Mouse (Mus musculus): ENCODE data around the gene Cstb. TPM values are rescaled to one million over a fixed set of nuclear protein-coding genes. Genes with fewer than 3 reads are reported as not detected.
A peak's percentile ranks its signal among the peaks of the same experiment; 100 is the strongest.
"Not testable (repeated sequence)": the region's sequence is repeated elsewhere in the genome, so short reads cannot be mapped to it uniquely, and the experiment has no call there.

The Cstb gene
- polyA plus RNA-seq, 1 experiment from 2014 or later: 98.8 TPM

- Histone ChIP-seq H3K27ac (replicated peaks) (peak overlapping the region; percentile 82), H3K36me3 (peaks cover 47% of the 10 kb centered on the region), H3K27me3 (replicated peaks) (0 out of 2 replicates have a peak, but pooled peaks cover 3% of the 10 kb centered on the region), H3K9me3 (no peaks in the 10 kb centered on the region), H3K4me3 (no peak overlapping the region), H3K9ac (no peak overlapping the region), H3K4me2 (peak overlapping the region; percentile 44), H3K4me1 (peaks cover 30% of the 10 kb centered on the region)
- 30% methylated on average over 17 of the region's 17 CpGs for WGBS
- peak; percentile 15; the same call in 1 of the 2 replicates for ATAC-seq (ENCODE audit: extremely low read depth, insufficient number of reproducible peaks, low FRiP score, low TSS enrichment)
Measured at GRCm38 (mm10) chr10:78399090-78399657, 26.3 kb upstream of the Cstb start.

- Histone ChIP-seq H3K4me3 (no peak overlapping the region), H3K4me1 (peaks cover 30% of the 10 kb centered on the region), H3K9me3 (no peaks in the 10 kb centered on the region), H3K27me3 (replicated peaks) (no peaks in the 10 kb centered on the region), H3K4me2 (no peak overlapping the region), H3K9ac (no peak overlapping the region), H3K36me3 (peaks cover 64% of the 10 kb centered on the region), H3K27ac (replicated peaks) (no peak overlapping the region)
- no peak for ATAC-seq (ENCODE audit: extremely low read depth, insufficient number of reproducible peaks, low FRiP score, low TSS enrichment)
- WGBS: 83% methylated on average over 2 of the region's 2 CpGs
Measured at GRCm38 (mm10) chr10:78401127-78401526, 24.3 kb upstream of the Cstb start.

DNA sequence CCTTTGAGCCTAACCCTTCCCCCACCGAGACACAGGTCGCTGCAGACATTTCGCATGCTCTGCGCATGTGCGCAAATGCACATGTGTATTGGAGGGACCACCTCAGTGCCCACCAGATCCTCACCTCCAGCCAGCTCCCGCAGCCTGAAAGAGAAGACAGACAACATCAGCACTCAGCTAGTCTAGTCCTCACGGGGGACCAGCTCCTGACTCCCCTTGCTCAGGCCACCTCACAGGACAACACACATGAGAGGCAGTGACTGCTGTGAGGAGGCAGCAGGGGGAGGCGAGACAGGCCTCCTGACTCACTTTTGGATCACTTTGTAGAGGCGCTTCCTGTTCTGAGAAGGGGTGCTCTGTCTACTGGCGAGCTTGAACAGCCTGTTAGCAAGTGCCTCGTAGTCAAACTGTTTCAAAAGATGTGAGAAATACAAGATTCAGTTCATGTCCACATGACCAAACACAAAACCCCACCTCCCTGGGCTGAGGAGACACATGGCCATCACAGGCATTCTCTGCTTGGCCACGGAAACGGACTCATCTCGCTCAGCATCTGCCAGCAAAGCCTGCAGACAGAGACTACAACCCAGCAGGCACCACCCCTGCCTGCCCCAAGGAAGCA is 23.1 kb upstream of the Cstb start:
- Histone ChIP-seq H3K27me3 (replicated peaks) (no peaks in the 10 kb centered on the region), H3K36me3 (peaks cover 77% of the 10 kb centered on the region), H3K9ac (no peak overlapping the region), H3K4me1 (peaks cover 26% of the 10 kb centered on the region), H3K9me3 (no peaks in the 10 kb centered on the region), H3K4me2 (no peak overlapping the region), H3K27ac (replicated peaks) (no peak overlapping the region), H3K4me3 (no peak overlapping the region)
- WGBS: 90% methylated on average over 14 of the region's 14 CpGs
- no peak for ATAC-seq (ENCODE audit: extremely low read depth, insufficient number of reproducible peaks, low FRiP score, low TSS enrichment)

- Histone ChIP-seq H3K4me3 (no peak overlapping the region), H3K9me3 (no peaks in the 10 kb centered on the region), H3K27me3 (replicated peaks) (no peaks in the 10 kb centered on the region), H3K4me1 (peaks cover 6% of the 10 kb centered on the region), H3K9ac (no peak overlapping the region), H3K36me3 (peaks cover 98% of the 10 kb centered on the region), H3K4me2 (no peak overlapping the region), H3K27ac (replicated peaks) (no peak overlapping the region)
- no peak for ATAC-seq (ENCODE audit: extremely low read depth, insufficient number of reproducible peaks, low FRiP score, low TSS enrichment)
- WGBS: 92% methylated on average over 6 of the region's 6 CpGs
Measured at GRCm38 (mm10) chr10:78406152-78406551, 19.3 kb upstream of the Cstb start.

DNA sequence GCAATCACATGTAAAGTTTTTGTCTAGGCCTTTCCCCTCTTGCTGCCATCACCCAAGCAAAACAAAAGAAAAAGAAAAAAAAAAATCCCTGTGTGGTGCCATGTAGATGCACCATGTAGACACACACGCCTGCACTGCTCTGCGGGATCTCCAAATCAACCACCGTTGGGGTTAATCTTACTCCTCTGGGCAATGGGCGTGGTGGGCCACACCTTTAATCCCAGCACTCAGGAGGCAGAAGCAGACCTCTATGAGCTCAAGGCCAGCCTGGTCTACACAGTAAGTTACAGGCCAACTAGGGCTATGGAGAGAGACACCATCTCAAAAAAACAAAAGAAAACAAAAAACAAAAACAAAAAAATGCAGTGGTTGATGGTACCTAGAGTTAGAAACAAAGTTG is 18.3 kb upstream of the Cstb start:
- H3K4me2 ChIP-seq: no peak overlapping the region
- H3K27me3 ChIP-seq (replicated peaks): no peaks in the 10 kb centered on the region
- H3K4me3 ChIP-seq: no peak overlapping the region
- H3K27ac ChIP-seq (replicated peaks): no peak overlapping the region
- H3K36me3 ChIP-seq: peaks cover 89% of the 10 kb centered on the region
- H3K9me3 ChIP-seq: no peaks in the 10 kb centered on the region
- peaks cover 15% of the 10 kb centered on the region for H3K4me1 ChIP-seq
- no peak overlapping the region for H3K9ac ChIP-seq
- 85% methylated on average over 4 of the region's 4 CpGs for WGBS
- ATAC-seq (ENCODE audit: extremely low read depth, insufficient number of reproducible peaks, low FRiP score, low TSS enrichment): no peak

GRCm38 (mm10) chr10:78409035-78409788 is 16.3 kb upstream of the Cstb start:
- Histone ChIP-seq H3K9me3 (no peaks in the 10 kb centered on the region), H3K4me3 (no peak overlapping the region), H3K9ac (no peak overlapping the region), H3K27me3 (replicated peaks) (no peaks in the 10 kb centered on the region), H3K4me2 (no peak overlapping the region), H3K4me1 (peaks cover 21% of the 10 kb centered on the region), H3K36me3 (peaks cover 68% of the 10 kb centered on the region), H3K27ac (replicated peaks) (no peak overlapping the region)
- no peak for ATAC-seq (ENCODE audit: extremely low read depth, insufficient number of reproducible peaks, low FRiP score, low TSS enrichment)
- WGBS: 83% methylated on average over 9 of the region's 9 CpGs

DNA sequence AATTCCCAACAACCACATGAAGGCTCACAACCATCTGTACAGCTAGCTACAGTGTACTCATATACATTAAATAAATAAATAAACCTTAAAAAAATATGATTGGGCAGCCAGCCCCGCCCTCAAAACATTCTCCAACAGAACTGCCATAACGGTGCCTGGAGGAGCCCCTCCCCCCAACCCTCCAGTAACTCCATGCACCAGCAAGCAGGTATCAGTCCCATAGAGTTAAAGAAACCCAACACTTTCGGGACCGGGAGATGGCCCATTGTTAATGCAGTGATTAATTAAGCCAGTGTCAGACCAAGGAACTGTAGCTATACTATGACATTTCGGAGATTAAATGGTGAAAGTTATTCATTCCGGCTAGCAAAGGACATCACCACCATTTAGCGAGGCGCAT is 13.6 kb upstream of the Cstb start:
- H3K27me3 ChIP-seq (replicated peaks): no peaks in the 10 kb centered on the region
- H3K4me2 ChIP-seq: peak overlapping the region; percentile 90
- H3K9me3 ChIP-seq: no peaks in the 10 kb centered on the region
- H3K9ac ChIP-seq: peak overlapping the region; percentile 95
- peak overlapping the region; percentile 95 for H3K4me3 ChIP-seq
- peaks cover 21% of the 10 kb centered on the region for H3K4me1 ChIP-seq
- WGBS: 14% methylated on average over 8 of the region's 8 CpGs
- H3K27ac ChIP-seq (replicated peaks): peak overlapping the region; percentile 88
- H3K36me3 ChIP-seq: peaks cover 44% of the 10 kb centered on the region
- ATAC-seq (ENCODE audit: extremely low read depth, insufficient number of reproducible peaks, low FRiP score, low TSS enrichment): no peak

DNA sequence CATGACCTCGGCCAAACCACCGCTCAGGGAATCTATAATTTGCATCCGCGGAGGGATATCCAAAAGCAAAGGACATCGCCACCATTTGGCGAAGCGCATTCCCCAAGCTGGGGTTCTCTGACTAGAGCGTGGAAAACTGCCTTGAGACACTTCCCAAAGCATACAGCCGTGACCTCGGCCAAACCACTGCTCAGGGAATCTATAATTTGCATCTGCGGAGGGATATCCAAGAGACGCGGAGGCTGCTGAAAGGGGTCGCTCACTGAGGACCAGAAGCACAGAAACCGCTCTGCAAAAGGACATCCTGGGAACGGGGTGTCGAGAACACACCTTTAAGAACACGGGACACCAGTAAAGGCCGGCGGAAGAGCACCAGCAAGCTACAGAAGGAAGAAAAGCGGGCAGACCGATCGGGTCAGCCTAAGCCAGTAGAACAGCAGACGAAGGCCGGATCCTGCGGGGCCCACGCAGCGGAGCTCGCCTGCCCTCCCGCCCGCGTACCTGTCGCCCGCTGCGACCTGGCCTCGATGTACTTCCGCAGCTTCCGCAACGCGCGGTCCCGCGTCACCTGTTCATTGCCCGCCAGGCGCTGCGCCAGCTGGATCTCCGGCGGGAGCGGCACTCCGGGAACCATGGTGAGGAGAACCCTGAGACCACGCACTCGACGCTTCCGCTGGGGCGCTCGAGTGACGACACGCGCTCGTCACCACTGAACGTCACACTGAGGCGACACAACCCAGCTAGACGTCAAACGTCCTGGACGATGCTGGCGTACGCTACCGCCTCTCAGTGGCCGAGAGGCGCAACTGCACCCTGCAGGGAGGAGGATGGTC is 12.9 kb upstream of the Cstb start, which contains the start of gene Rrp1:
TSS of gene Rrp1 (minus strand) at position 725 of the 833 bp plus-strand sequence.
- Histone ChIP-seq H3K27me3 (replicated peaks) (no peaks in the 10 kb centered on the region), H3K4me2 (peak within 1 kb of the TSS; percentile 90), H3K4me1 (peaks cover 21% of the 10 kb centered on the region), H3K4me3 (peak within 1 kb of the TSS; percentile 95), H3K27ac (replicated peaks) (peak within 1 kb of the TSS; percentile 88), H3K36me3 (peaks cover 37% of the 10 kb centered on the region), H3K9me3 (no peaks in the 10 kb centered on the region), H3K9ac (peak within 1 kb of the TSS; percentile 95)
- under 1% methylated on average over 70 of the region's 70 CpGs for WGBS
- ATAC-seq (ENCODE audit: extremely low read depth, insufficient number of reproducible peaks, low FRiP score, low TSS enrichment): peak; percentile 90

GRCm38 (mm10) chr10:78413152-78413520 is 12.3 kb upstream of the Cstb start:
- H3K9me3 ChIP-seq: no peaks in the 10 kb centered on the region
- peaks cover 31% of the 10 kb centered on the region for H3K36me3 ChIP-seq
- H3K9ac ChIP-seq: peak overlapping the region; percentile 95
- 34% methylated on average over 7 of the region's 7 CpGs for WGBS
- peak overlapping the region; percentile 95 for H3K4me3 ChIP-seq
- peak overlapping the region; percentile 90 for H3K4me2 ChIP-seq
- H3K27me3 ChIP-seq (replicated peaks): no peaks in the 10 kb centered on the region
- peaks cover 21% of the 10 kb centered on the region for H3K4me1 ChIP-seq
- peak overlapping the region; percentile 88; the same call in 1 of the 2 replicates for H3K27ac ChIP-seq (replicated peaks)
- peak; percentile 26 for ATAC-seq (ENCODE audit: extremely low read depth, insufficient number of reproducible peaks, low FRiP score, low TSS enrichment)

DNA sequence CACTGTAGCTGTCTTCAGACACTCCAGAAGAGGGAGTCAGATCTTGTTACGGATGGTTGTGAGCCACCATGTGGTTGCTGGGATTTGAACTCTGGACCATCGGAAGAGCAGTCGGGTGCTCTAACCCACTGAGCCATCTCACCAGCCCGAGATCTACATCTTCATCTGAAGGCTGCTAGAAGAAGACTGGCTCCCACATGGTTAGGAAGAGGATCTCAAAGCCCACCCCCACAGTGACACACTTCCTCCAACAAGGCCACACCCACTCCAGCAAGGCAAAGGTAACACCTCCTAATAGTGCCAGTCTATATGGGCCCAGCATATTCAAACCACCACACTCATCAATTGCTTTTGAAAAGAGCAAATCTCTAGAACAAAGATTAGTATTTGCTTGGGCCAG is 10.5 kb upstream of the Cstb start:
- not testable (repeated sequence) for H3K9me3 ChIP-seq; H3K27ac ChIP-seq (replicated peaks); H3K4me3 ChIP-seq; H3K9ac ChIP-seq; H3K27me3 ChIP-seq (replicated peaks); H3K4me2 ChIP-seq; ATAC-seq (ENCODE audit: extremely low read depth, insufficient number of reproducible peaks, low FRiP score, low TSS enrichment)
- peaks cover 17% of the 10 kb centered on the region for H3K4me1 ChIP-seq
- H3K36me3 ChIP-seq: peaks cover 13% of the 10 kb centered on the region
- WGBS: 89% methylated on average over 4 of the region's 4 CpGs

GRCm38 (mm10) chr10:78417888-78418287 is 7.6 kb upstream of the Cstb start:
- no peaks in the 10 kb centered on the region for H3K27me3 ChIP-seq (replicated peaks)
- no peaks in the 10 kb centered on the region for H3K9me3 ChIP-seq
- no peaks in the 10 kb centered on the region for H3K36me3 ChIP-seq
- H3K9ac ChIP-seq: no peak overlapping the region
- ATAC-seq (ENCODE audit: extremely low read depth, insufficient number of reproducible peaks, low FRiP score, low TSS enrichment): no peak
- no peak overlapping the region for H3K4me2 ChIP-seq
- H3K4me3 ChIP-seq: no peak overlapping the region
- H3K27ac ChIP-seq (replicated peaks): no peak overlapping the region
- 47% methylated on average over 5 of the region's 5 CpGs for WGBS
- peaks cover 5% of the 10 kb centered on the region for H3K4me1 ChIP-seq

All from heart, embryonic 13.5 days (tissue).